Mouse (Mus musculus) forebrain, embryonic 15.5 days (tissue): ENCODE data around the gene Tnnc1. TPM values are rescaled to one million over a fixed set of nuclear protein-coding genes. Genes with fewer than 3 reads are reported as not detected.

Source experiments
- ATAC-seq: fragments of 200-750 bp; cut with Nextera tagmentation; replicated peaks from 2 replicates; pipeline ENCODE4 v1.8.0; 2017; ENCODE audit warnings: mild to moderate bottlenecking, moderate TSS enrichment, moderate library complexity
- H3K27ac ChIP-seq: fragments of 300-500 bp; sonication (generic); replicated peaks from 2 replicates; pipeline ENCODE4 v1.5.1; 2015; ENCODE audit warnings: mild to moderate bottlenecking, inconsistent platforms
- H3K27me3 ChIP-seq: fragments of 300-500 bp; sonication (generic); 2 replicates; pipeline ENCODE4 v1.6.1; 2015; ENCODE audit warnings: inconsistent platforms
- H3K36me3 ChIP-seq: fragments of 300-500 bp; sonication (generic); 2 replicates; pipeline ENCODE4 v1.6.1; 2015; ENCODE audit warnings: mild to moderate bottlenecking, inconsistent platforms
- H3K4me1 ChIP-seq: fragments of 300-500 bp; sonication (generic); 2 replicates; pipeline ENCODE4 v1.6.1; 2015; ENCODE audit warnings: inconsistent platforms
- H3K4me2 ChIP-seq: fragments of 300-500 bp; sonication (generic); replicated peaks from 2 replicates; pipeline ENCODE4 v1.6.1; 2015; ENCODE audit warnings: mild to moderate bottlenecking, inconsistent platforms
- H3K4me3 ChIP-seq: fragments of 300-500 bp; sonication (generic); 2 replicates; pipeline ENCODE4 v1.5.1; 2015; ENCODE audit warnings: mild to moderate bottlenecking, inconsistent platforms
- H3K9ac ChIP-seq: fragments of 300-500 bp; sonication (generic); replicated peaks from 2 replicates; pipeline ENCODE4 v1.6.1; 2015; ENCODE audit warnings: mild to moderate bottlenecking, inconsistent platforms
- H3K9me3 ChIP-seq: fragments of 300-500 bp; sonication (generic); 2 replicates; pipeline ENCODE4 v1.6.1; 2016; ENCODE audit warnings: inconsistent platforms
- whole genome bisulfite sequencing: fragments of 180-500 bp; shearing (Covaris S2); methylation state at CpG from one replicate; pipeline ENCODE4 v1.1.7; 2015; ENCODE audit warnings: mixed read lengths; 5-methylcytosine and 5-hydroxymethylcytosine counted together
- polyA plus RNA-seq: library from polyadenylated mRNA; unstranded; fragments of >200 nt; fragmentation: Nextera tagmentation; extraction: Ambion mirVana; gene quantifications from 2 replicates; pipeline ENCODE4 v1.2.1, GENCODE M21; 2015

Tnnc1 gene
- polyA plus RNA-seq, 1 experiment from 2014 or later = 1.7 TPM

- Histone ChIP-seq H3K27me3 (no peaks in the 10 kb centered on the region), H3K4me3 (no peak overlapping the region), H3K27ac (no peak overlapping the region), H3K9ac (no peak overlapping the region), H3K9me3 (no peaks in the 10 kb centered on the region), H3K4me1 (peaks cover 20% of the 10 kb centered on the region), H3K36me3 (peaks cover 2% of the 10 kb centered on the region), H3K4me2 (no peak overlapping the region)
- 94% methylated on average over 6 of the region's 6 CpGs for WGBS
- ATAC-seq = no peak
These were observed 40.3 kb downstream of the Tnnc1 start for GRCm38 (mm10) chr14:31248396-31248795.

- peak overlapping the region; percentile 77 for H3K4me3 ChIP-seq
- peaks cover 23% of the 10 kb centered on the region for H3K36me3 ChIP-seq
- no peaks in the 10 kb centered on the region for H3K27me3 ChIP-seq
- ATAC-seq = peak; percentile 36; the same call in 1 of the 2 replicates
- peak overlapping the region; percentile 59 for H3K4me2 ChIP-seq
- H3K9ac ChIP-seq = peak overlapping the region; percentile 95
- H3K9me3 ChIP-seq = no peaks in the 10 kb centered on the region
- peaks cover 20% of the 10 kb centered on the region for H3K4me1 ChIP-seq
- 20% methylated on average over 38 of the region's 38 CpGs for WGBS
- H3K27ac ChIP-seq = peak overlapping the region; percentile 91
These were observed 42.3 kb downstream of the Tnnc1 start for GRCm38 (mm10) chr14:31250222-31251083.

- Histone ChIP-seq H3K4me3 (peak within 1 kb of the TSS; percentile 77), H3K4me1 (peaks cover 20% of the 10 kb centered on the region), H3K27me3 (no peaks in the 10 kb centered on the region), H3K4me2 (peak within 1 kb of the TSS; percentile 63), H3K9me3 (no peaks in the 10 kb centered on the region), H3K36me3 (peaks cover 30% of the 10 kb centered on the region), H3K9ac (peak within 1 kb of the TSS; percentile 95), H3K27ac (peak within 1 kb of the TSS; percentile 91)
- WGBS = under 1% methylated on average over 73 of the region's 75 CpGs
- ATAC-seq = peak; percentile 92
These were observed 43.0 kb downstream of the Tnnc1 start, which contains the start of the genes Phf7 and Bap1 for GRCm38 (mm10) chr14:31251084-31251604. Gene Phf7 (minus strand): TSS chr14:31251317. Gene Bap1 (plus strand): TSS chr14:31251450.

GRCm38 (mm10) chr14:31251626-31252025 lies 43.5 kb downstream of the Tnnc1 start:
- Histone ChIP-seq H3K9ac (peak overlapping the region; percentile 95), H3K27me3 (no peaks in the 10 kb centered on the region), H3K36me3 (peaks cover 35% of the 10 kb centered on the region), H3K4me1 (peaks cover 20% of the 10 kb centered on the region), H3K9me3 (no peaks in the 10 kb centered on the region), H3K4me3 (peak overlapping the region; percentile 77), H3K27ac (peak overlapping the region; percentile 91), H3K4me2 (peak overlapping the region; percentile 63)
- 2% methylated on average over 18 of the region's 18 CpGs for WGBS
- ATAC-seq = no peak

- ATAC-seq = no peak
- Histone ChIP-seq H3K27ac (no peak overlapping the region), H3K4me2 (peak overlapping the region; percentile 63), H3K27me3 (no peaks in the 10 kb centered on the region), H3K9ac (peak overlapping the region; percentile 95), H3K9me3 (no peaks in the 10 kb centered on the region), H3K36me3 (peaks cover 39% of the 10 kb centered on the region), H3K4me1 (peaks cover 20% of the 10 kb centered on the region), H3K4me3 (peak overlapping the region; percentile 77)
- 89% methylated on average over 5 of the region's 5 CpGs for WGBS
These were observed 44.0 kb downstream of the Tnnc1 start for GRCm38 (mm10) chr14:31252091-31252490.

- Histone ChIP-seq H3K36me3 (peaks cover 80% of the 10 kb centered on the region), H3K4me3 (no peak overlapping the region), H3K9ac (no peak overlapping the region), H3K27ac (no peak overlapping the region), H3K9me3 (no peaks in the 10 kb centered on the region), H3K4me1 (no peaks in the 10 kb centered on the region), H3K27me3 (no peaks in the 10 kb centered on the region), H3K4me2 (no peak overlapping the region)
- ATAC-seq = no peak
- 98% methylated on average over 14 of the region's 14 CpGs for WGBS
These were observed 50.5 kb downstream of the Tnnc1 start for GRCm38 (mm10) chr14:31258476-31259050.

- Histone ChIP-seq H3K4me2 (no peak overlapping the region), H3K36me3 (peaks cover 61% of the 10 kb centered on the region), H3K9me3 (no peaks in the 10 kb centered on the region), H3K4me1 (no peaks in the 10 kb centered on the region), H3K27ac (no peak overlapping the region), H3K27me3 (no peaks in the 10 kb centered on the region), H3K9ac (no peak overlapping the region), H3K4me3 (no peak overlapping the region)
- over 99% methylated on average over 4 of the region's 4 CpGs for WGBS
- no peak for ATAC-seq
These were observed 52.3 kb downstream of the Tnnc1 start for GRCm38 (mm10) chr14:31260374-31260773.

- H3K36me3 ChIP-seq = peaks cover 56% of the 10 kb centered on the region
These were observed 52.8 kb downstream of the Tnnc1 start for GRCm38 (mm10) chr14:31260932-31261331.

More at GRCm38 (mm10) chr14:31260932-31261331, 52.8 kb downstream of the Tnnc1 start:
- Histone ChIP-seq H3K27ac (no peak overlapping the region), H3K4me1 (no peaks in the 10 kb centered on the region), H3K9me3 (no peaks in the 10 kb centered on the region), H3K27me3 (no peaks in the 10 kb centered on the region), H3K9ac (no peak overlapping the region), H3K4me2 (no peak overlapping the region), H3K4me3 (no peak overlapping the region)
- WGBS = 93% methylated on average over 9 of the region's 9 CpGs
- no peak for ATAC-seq

Other genes with a start within 250 kb of the Tnnc1 start
- 50.5 and 53.3 TPM in 2 replicates for gene Glt8d1, start 206.9 kb upstream of the Tnnc1 start, polyA plus RNA-seq
- gene Spcs1, start 206.6 kb upstream of the Tnnc1 start, polyA plus RNA-seq = 284 and 296 TPM in 2 replicates
- gene Pbrm1, start 189.2 kb upstream of the Tnnc1 start, polyA plus RNA-seq = 165 and 166 TPM in 2 replicates
- gene Gnl3, start 189.2 kb upstream of the Tnnc1 start, polyA plus RNA-seq = 60.2 and 62.4 TPM in 2 replicates
- 66.1 and 74.5 TPM in 2 replicates for gene Smim4, start 79.4 kb upstream of the Tnnc1 start, polyA plus RNA-seq
- gene Nt5dc2, start 77.3 kb upstream of the Tnnc1 start, polyA plus RNA-seq = 223 and 240 TPM in 2 replicates
- gene Stab1, start 39.7 kb upstream of the Tnnc1 start, polyA plus RNA-seq = 12.9 and 19.0 TPM in 2 replicates
- 339 and 356 TPM in 2 replicates for gene Nisch, start 8.6 kb downstream of the Tnnc1 start, polyA plus RNA-seq
- gene Sema3g, start 9.5 kb downstream of the Tnnc1 start, polyA plus RNA-seq = 0.53 and 0.61 TPM in 2 replicates
- 11.9 and 13.1 TPM in 2 replicates for gene Phf7, start 43.0 kb downstream of the Tnnc1 start, polyA plus RNA-seq
- 132 and 136 TPM in 2 replicates for gene Bap1, start 43.1 kb downstream of the Tnnc1 start, polyA plus RNA-seq
- gene Dnah1, start 115.6 kb downstream of the Tnnc1 start, polyA plus RNA-seq = 3.2 and 3.9 TPM in 2 replicates
- 61.3 and 66.1 TPM in 2 replicates for gene Capn7, start 128.3 kb downstream of the Tnnc1 start, polyA plus RNA-seq
- gene Sh3bp5, start 227.8 kb downstream of the Tnnc1 start, polyA plus RNA-seq = 111 and 115 TPM in 2 replicates